Mouse (Mus musculus): Measurements from ENCODE around the gene Mrps5. TPM values are rescaled to one million over a fixed set of nuclear protein-coding genes. Genes with fewer than 3 reads are reported as not detected.

Gene Mrps5
- polyA plus RNA-seq, 1 experiment from 2014 or later, result 148 TPM

DNA sequence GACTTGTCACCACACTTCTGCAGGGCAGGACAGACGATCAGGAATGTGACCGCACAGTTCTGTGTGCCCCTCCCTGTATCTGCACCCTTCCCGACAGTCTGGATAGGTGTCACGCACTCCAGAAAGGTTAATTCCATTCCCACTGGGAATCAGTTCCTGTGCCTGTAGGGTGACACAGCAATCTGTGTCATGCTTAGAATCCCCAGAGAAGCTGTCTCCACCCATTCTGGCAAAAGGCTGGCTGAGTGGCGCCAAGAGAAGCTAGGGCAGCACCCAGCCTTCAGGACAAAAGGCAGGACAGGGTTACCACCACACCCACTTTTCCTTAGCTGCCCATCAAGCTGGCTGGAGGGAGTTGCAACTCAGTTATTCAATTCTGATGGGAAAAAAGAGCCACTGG, 62.9 kb downstream of the Mrps5 start:
- no peak for ATAC-seq (ENCODE audit: low FRiP score, low TSS enrichment)
- Histone ChIP-seq H3K4me3 (replicated peaks; ENCODE audit: low read depth, low read length) (no peak overlapping the region), H3K36me3 (ENCODE audit: control insufficient read depth, insufficient read depth, low read length) (no peaks in the 10 kb centered on the region), H3K9ac (replicated peaks; ENCODE audit: low read length) (no peak overlapping the region), H3K4me2 (ENCODE audit: low read length) (no peak overlapping the region), H3K27ac (replicated peaks; ENCODE audit: low read depth, low read length) (no peak overlapping the region), H3K27me3 (ENCODE audit: control insufficient read depth, insufficient read depth, low read length) (peaks cover 9% of the 10 kb centered on the region; the same call in 1 of the 2 replicates), H3K4me1 (ENCODE audit: control insufficient read depth, insufficient read depth, low read length) (no peaks in the 10 kb centered on the region), H3K9me3 (ENCODE audit: control insufficient read depth, low read length) (no peaks in the 10 kb centered on the region)
- DNase-seq, result no peak
- WGBS, result 80% methylated on average over 5 of the region's 5 CpGs

DNA sequence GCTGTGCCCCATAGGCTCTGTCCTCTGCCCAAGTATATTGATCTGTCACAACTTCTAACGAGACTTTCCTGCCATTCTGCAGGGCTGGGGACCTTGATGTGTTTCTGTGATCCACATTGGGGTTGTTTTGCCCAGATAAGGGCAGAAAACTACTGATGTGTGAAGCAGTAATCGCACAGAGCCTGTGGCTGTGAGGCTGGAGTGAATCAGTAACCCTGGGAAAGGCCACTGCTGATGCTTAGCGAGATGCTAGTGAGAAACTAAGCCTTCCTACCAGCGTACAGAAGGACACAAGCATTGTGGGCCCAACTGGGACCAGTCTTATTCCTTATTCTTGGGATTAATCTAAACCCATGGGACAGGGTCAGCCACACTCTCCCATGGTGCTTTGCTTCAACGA, 64.6 kb downstream of the Mrps5 start:
- H3K4me2 ChIP-seq (ENCODE audit: low read length), result no peak overlapping the region
- peaks cover 7% of the 10 kb centered on the region; the same call in 1 of the 2 replicates for H3K4me1 ChIP-seq (ENCODE audit: control insufficient read depth, insufficient read depth, low read length)
- DNase-seq, result no peak
- H3K9me3 ChIP-seq (ENCODE audit: control insufficient read depth, low read length), result no peaks in the 10 kb centered on the region
- H3K27ac ChIP-seq (replicated peaks; ENCODE audit: low read depth, low read length), result no peak overlapping the region
- peaks cover 26% of the 10 kb centered on the region for H3K27me3 ChIP-seq (ENCODE audit: control insufficient read depth, insufficient read depth, low read length)
- WGBS, result 67% methylated on average over 5 of the region's 5 CpGs
- no peak overlapping the region for H3K9ac ChIP-seq (replicated peaks; ENCODE audit: low read length)
- H3K36me3 ChIP-seq (ENCODE audit: control insufficient read depth, insufficient read depth, low read length), result no peaks in the 10 kb centered on the region
- no peak for ATAC-seq (ENCODE audit: low FRiP score, low TSS enrichment)
- H3K4me3 ChIP-seq (replicated peaks; ENCODE audit: low read depth, low read length), result no peak overlapping the region

DNA sequence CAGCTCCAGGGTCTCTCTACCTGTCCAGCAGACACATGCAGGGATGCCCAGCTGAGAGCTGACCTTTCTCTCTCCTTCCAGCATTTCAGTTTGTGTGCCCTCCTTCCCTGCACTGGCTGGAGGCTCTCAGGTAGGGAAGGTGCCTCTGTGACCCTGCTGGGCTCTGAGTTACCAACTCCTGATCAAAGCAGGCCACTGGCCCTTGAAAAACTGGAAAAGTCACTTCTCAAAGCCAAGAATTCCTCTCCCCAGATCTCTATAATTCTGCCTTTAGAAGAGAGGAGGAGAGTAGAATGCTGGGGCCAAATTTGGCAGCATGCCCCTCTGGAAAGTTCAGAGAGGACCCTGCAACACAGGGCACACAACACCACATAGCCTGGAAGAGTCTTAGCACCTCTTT, 65.3 kb downstream of the Mrps5 start:
- Histone ChIP-seq H3K4me1 (ENCODE audit: control insufficient read depth, insufficient read depth, low read length) (peaks cover 7% of the 10 kb centered on the region; the same call in 1 of the 2 replicates), H3K9ac (replicated peaks; ENCODE audit: low read length) (no peak overlapping the region), H3K9me3 (ENCODE audit: control insufficient read depth, low read length) (no peaks in the 10 kb centered on the region), H3K36me3 (ENCODE audit: control insufficient read depth, insufficient read depth, low read length) (no peaks in the 10 kb centered on the region), H3K4me3 (replicated peaks; ENCODE audit: low read depth, low read length) (no peak overlapping the region), H3K4me2 (ENCODE audit: low read length) (no peak overlapping the region), H3K27ac (replicated peaks; ENCODE audit: low read depth, low read length) (no peak overlapping the region), H3K27me3 (ENCODE audit: control insufficient read depth, insufficient read depth, low read length) (peaks cover 34% of the 10 kb centered on the region)
- no peak for DNase-seq
- ATAC-seq (ENCODE audit: low FRiP score, low TSS enrichment), result no peak

DNA sequence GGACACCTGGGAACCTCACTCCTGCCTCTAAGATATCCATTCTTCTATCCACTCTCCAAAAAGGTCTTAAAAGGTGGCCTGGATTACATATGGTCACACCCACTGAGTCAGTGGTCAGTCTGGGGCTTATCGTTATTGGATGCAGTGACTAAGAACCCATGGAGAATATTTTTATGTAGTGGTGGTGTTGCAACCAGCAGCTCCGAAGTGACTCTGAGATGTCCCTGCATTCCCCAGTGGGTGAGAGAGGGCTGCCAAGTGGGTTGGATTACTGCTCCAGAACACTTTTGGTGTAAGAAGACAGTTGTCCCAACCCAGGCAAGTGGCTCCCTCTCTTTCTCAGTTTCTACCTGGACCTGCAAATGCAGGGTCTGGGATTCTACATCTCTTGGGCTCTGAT, 65.8 kb downstream of the Mrps5 start:
- H3K9me3 ChIP-seq (ENCODE audit: control insufficient read depth, low read length), result no peaks in the 10 kb centered on the region
- H3K4me3 ChIP-seq (replicated peaks; ENCODE audit: low read depth, low read length), result no peak overlapping the region
- H3K36me3 ChIP-seq (ENCODE audit: control insufficient read depth, insufficient read depth, low read length), result no peaks in the 10 kb centered on the region
- no peak overlapping the region for H3K27ac ChIP-seq (replicated peaks; ENCODE audit: low read depth, low read length)
- peaks cover 7% of the 10 kb centered on the region; the same call in 1 of the 2 replicates for H3K4me1 ChIP-seq (ENCODE audit: control insufficient read depth, insufficient read depth, low read length)
- no peak overlapping the region for H3K9ac ChIP-seq (replicated peaks; ENCODE audit: low read length)
- H3K27me3 ChIP-seq (ENCODE audit: control insufficient read depth, insufficient read depth, low read length), result peaks cover 34% of the 10 kb centered on the region
- no peak overlapping the region for H3K4me2 ChIP-seq (ENCODE audit: low read length)
- no peak for DNase-seq
- no peak for ATAC-seq (ENCODE audit: low FRiP score, low TSS enrichment)
- WGBS, result 91% methylated on average over 2 of the region's 2 CpGs

DNA sequence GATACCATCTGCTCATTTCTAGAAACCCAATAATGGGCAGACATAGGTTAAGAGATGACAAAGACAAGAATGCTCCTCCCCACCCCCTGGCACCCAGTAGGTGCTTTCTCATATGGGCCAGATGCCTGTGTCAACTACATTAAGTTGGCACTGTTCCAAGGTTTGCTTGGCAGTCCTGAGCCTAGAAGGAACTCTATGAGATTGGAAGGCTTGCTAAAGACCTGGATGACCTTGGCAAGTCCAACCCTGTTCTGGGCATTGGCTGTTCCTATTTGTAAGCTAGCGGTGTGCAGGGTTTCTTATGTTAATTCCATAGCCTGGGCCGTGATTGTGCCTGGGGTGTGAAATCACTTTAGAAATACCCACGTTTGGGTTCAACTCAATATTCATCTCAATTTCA, 67.8 kb downstream of the Mrps5 start:
- Histone ChIP-seq H3K4me3 (replicated peaks; ENCODE audit: low read depth, low read length) (no peak overlapping the region), H3K9me3 (ENCODE audit: control insufficient read depth, low read length) (no peaks in the 10 kb centered on the region), H3K4me1 (ENCODE audit: control insufficient read depth, insufficient read depth, low read length) (peaks cover 7% of the 10 kb centered on the region; the same call in 1 of the 2 replicates), H3K4me2 (ENCODE audit: low read length) (no peak overlapping the region), H3K36me3 (ENCODE audit: control insufficient read depth, insufficient read depth, low read length) (no peaks in the 10 kb centered on the region), H3K9ac (replicated peaks; ENCODE audit: low read length) (no peak overlapping the region), H3K27me3 (ENCODE audit: control insufficient read depth, insufficient read depth, low read length) (peaks cover 34% of the 10 kb centered on the region), H3K27ac (replicated peaks; ENCODE audit: low read depth, low read length) (no peak overlapping the region)
- DNase-seq, result no peak
- 43% methylated on average over 3 of the region's 3 CpGs for WGBS
- ATAC-seq (ENCODE audit: low FRiP score, low TSS enrichment), result no peak

DNA sequence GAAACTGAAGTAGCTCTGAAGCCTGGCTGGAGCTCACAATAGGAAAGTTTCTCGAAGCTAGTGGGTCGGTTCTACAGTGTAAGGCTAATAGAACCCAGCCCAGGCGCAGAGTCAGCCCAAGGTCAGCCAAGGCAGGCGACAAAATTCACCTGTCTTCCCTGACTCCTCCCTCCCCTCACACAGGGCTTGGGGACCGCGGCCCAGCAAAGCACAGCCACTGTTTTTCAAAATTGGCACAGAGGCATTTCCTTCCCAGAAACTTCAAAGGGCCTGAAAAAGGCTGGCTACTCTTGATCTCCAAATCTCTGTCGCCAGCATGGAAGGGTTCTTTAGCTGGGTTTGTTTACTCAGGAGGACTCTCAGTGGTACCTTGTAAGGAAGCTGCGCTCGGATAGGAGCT, 68.4 kb downstream of the Mrps5 start:
- Histone ChIP-seq H3K4me1 (ENCODE audit: control insufficient read depth, insufficient read depth, low read length) (peaks cover 7% of the 10 kb centered on the region; the same call in 1 of the 2 replicates), H3K4me2 (ENCODE audit: low read length) (no peak overlapping the region), H3K27me3 (ENCODE audit: control insufficient read depth, insufficient read depth, low read length) (peaks cover 34% of the 10 kb centered on the region), H3K9me3 (ENCODE audit: control insufficient read depth, low read length) (no peaks in the 10 kb centered on the region), H3K4me3 (replicated peaks; ENCODE audit: low read depth, low read length) (peak overlapping the region; percentile 42; the same call in 1 of the 2 replicates), H3K27ac (replicated peaks; ENCODE audit: low read depth, low read length) (no peak overlapping the region), H3K9ac (replicated peaks; ENCODE audit: low read length) (no peak overlapping the region), H3K36me3 (ENCODE audit: control insufficient read depth, insufficient read depth, low read length) (no peaks in the 10 kb centered on the region)
- DNase-seq (peak; percentile 2), ATAC-seq (ENCODE audit: low FRiP score, low TSS enrichment) (no peak)
- 6% methylated on average over 9 of the region's 9 CpGs for WGBS

DNA sequence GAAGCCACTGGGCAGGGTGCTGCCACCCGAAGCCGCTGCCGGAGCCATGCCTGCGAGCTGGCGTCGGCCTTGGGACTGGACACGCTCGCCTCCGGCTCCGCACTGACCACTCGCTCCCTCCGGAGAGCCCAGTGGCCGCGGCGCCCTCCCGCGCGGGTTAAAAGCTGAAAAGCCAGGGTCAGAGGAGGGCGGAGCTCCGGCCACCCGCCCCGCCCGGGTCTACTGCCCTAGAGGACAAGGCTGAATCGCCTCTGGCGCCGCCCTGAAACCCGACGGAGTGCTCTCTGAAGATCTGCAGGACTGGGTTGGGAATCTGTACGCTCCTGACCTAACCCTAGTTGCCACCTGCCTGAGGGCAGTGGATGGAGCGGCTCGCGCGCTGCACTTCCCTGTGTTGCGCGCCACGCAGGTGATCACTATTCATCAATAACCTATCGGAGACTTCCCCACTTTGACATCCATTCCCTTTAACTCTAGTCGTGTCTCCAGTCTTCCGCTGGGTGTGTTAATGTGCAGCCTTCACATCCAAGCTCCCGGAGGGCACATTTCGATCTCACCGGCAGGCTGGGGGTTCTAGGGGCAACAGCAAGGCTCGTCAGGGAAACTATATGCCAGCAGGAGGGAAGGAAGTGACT, 69.2 kb downstream of the Mrps5 start, which contains the start of gene Mal:
Gene Mal, minus strand, starts transcription at position 610 of the 635 bp plus-strand sequence.
- Histone ChIP-seq H3K4me2 (ENCODE audit: low read length) (peak within 1 kb of the TSS; percentile 88), H3K27me3 (ENCODE audit: control insufficient read depth, insufficient read depth, low read length) (peaks cover 34% of the 10 kb centered on the region), H3K36me3 (ENCODE audit: control insufficient read depth, insufficient read depth, low read length) (no peaks in the 10 kb centered on the region), H3K9me3 (ENCODE audit: control insufficient read depth, low read length) (no peaks in the 10 kb centered on the region), H3K9ac (replicated peaks; ENCODE audit: low read length) (peak within 1 kb of the TSS; percentile 45; the same call in 1 of the 2 replicates), H3K4me3 (replicated peaks; ENCODE audit: low read depth, low read length) (peak within 1 kb of the TSS; percentile 42), H3K4me1 (ENCODE audit: control insufficient read depth, insufficient read depth, low read length) (peaks cover 7% of the 10 kb centered on the region; the same call in 1 of the 2 replicates), H3K27ac (replicated peaks; ENCODE audit: low read depth, low read length) (no peak within 1 kb of the TSS)
- under 1% methylated on average over 43 of the region's 43 CpGs for WGBS
- ATAC-seq (ENCODE audit: low FRiP score, low TSS enrichment) (no peak), DNase-seq (peak; percentile 41)

Other genes with a start within 250 kb of the Mrps5 start
- not detected in 2 replicates for gene Astl, start 248.6 kb upstream of the Mrps5 start, polyA plus RNA-seq (2014; fragmentation: Nextera tagmentation; extraction: Ambion mirVana)
- gene Adra2b, start 224.0 kb upstream of the Mrps5 start, polyA plus RNA-seq (2014; fragmentation: Nextera tagmentation; extraction: Ambion mirVana), result 0.08 TPM in 1 of 2 replicates, not detected in the other
- gene Gpat2, start 162.0 kb upstream of the Mrps5 start, polyA plus RNA-seq (2014; fragmentation: Nextera tagmentation; extraction: Ambion mirVana), result 0.08 TPM in 2 replicates
- 37.0 and 42.8 TPM in 2 replicates for gene Fahd2a, start 142.7 kb upstream of the Mrps5 start, polyA plus RNA-seq (2014; fragmentation: Nextera tagmentation; extraction: Ambion mirVana)
- gene Kcnip3, start 65.1 kb upstream of the Mrps5 start, polyA plus RNA-seq (2014; fragmentation: Nextera tagmentation; extraction: Ambion mirVana), result 10.7 and 13.1 TPM in 2 replicates
- gene Prom2, start 45.8 kb upstream of the Mrps5 start, polyA plus RNA-seq (2014; fragmentation: Nextera tagmentation; extraction: Ambion mirVana), result not detected in 2 replicates
- gene Zfp661, start 128 bp upstream of the Mrps5 start, polyA plus RNA-seq (2014; fragmentation: Nextera tagmentation; extraction: Ambion mirVana), result 6.2 and 10.2 TPM in 2 replicates
- 1.3 and 3.0 TPM in 2 replicates for gene Mal, start 69.5 kb downstream of the Mrps5 start, polyA plus RNA-seq (2014; fragmentation: Nextera tagmentation; extraction: Ambion mirVana)
- 0.74 and 0.95 TPM in 2 replicates for gene Mall, start 142.7 kb downstream of the Mrps5 start, polyA plus RNA-seq (2014; fragmentation: Nextera tagmentation; extraction: Ambion mirVana)
- 10.8 and 17.2 TPM in 2 replicates for gene Nphp1, start 201.7 kb downstream of the Mrps5 start, polyA plus RNA-seq (2014; fragmentation: Nextera tagmentation; extraction: Ambion mirVana)
- 38.2 and 44.6 TPM in 2 replicates for gene Mtln, start 205.3 kb downstream of the Mrps5 start, polyA plus RNA-seq (2014; fragmentation: Nextera tagmentation; extraction: Ambion mirVana)
- gene Bub1, start 244.6 kb downstream of the Mrps5 start, polyA plus RNA-seq (2014; fragmentation: Nextera tagmentation; extraction: Ambion mirVana), result 3.0 and 5.0 TPM in 2 replicates